Mouse (Mus musculus) midbrain, embryonic 15.5 days (tissue): ENCODE measurements around the gene Akt3. TPM values are rescaled to one million over a fixed set of nuclear protein-coding genes. Genes with fewer than 3 reads are reported as not detected.

Source experiments
- ATAC-seq: fragments of 200-750 bp; cut with Nextera tagmentation; replicated peaks from 2 replicates; pipeline ENCODE4 v1.8.0; 2017; ENCODE audit warnings: moderate TSS enrichment
- H3K27ac ChIP-seq: fragments of 300-500 bp; sonication (generic); 2 replicates; pipeline ENCODE4 v1.5.1; 2015; ENCODE audit warnings: mild to moderate bottlenecking, inconsistent platforms
- H3K27me3 ChIP-seq: fragments of 300-500 bp; sonication (generic); replicated peaks from 2 replicates; pipeline ENCODE4 v1.6.1; 2015; ENCODE audit warnings: inconsistent platforms
- H3K36me3 ChIP-seq: fragments of 300-500 bp; sonication (generic); replicated peaks from 2 replicates; pipeline ENCODE4 v1.6.1; 2015; ENCODE audit warnings: inconsistent platforms
- H3K4me1 ChIP-seq: fragments of 300-500 bp; sonication (generic); 2 replicates; pipeline ENCODE4 v1.6.1; 2015; ENCODE audit warnings: inconsistent platforms
- H3K4me2 ChIP-seq: fragments of 300-500 bp; sonication (generic); 2 replicates; pipeline ENCODE4 v1.6.1; 2015; ENCODE audit warnings: inconsistent platforms, mild to moderate bottlenecking, moderate library complexity
- H3K4me3 ChIP-seq: fragments of 300-500 bp; sonication (generic); 2 replicates; pipeline ENCODE4 v1.5.1; 2015; ENCODE audit warnings: mild to moderate bottlenecking, inconsistent platforms
- H3K9ac ChIP-seq: fragments of 300-500 bp; sonication (generic); 2 replicates; pipeline ENCODE4 v1.6.1; 2015; ENCODE audit warnings: mild to moderate bottlenecking, inconsistent platforms
- H3K9me3 ChIP-seq: fragments of 300-500 bp; sonication (generic); 2 replicates; pipeline ENCODE4 v1.6.1; 2016; ENCODE audit warnings: inconsistent platforms
- WGBS: fragments of 180-500 bp; shearing (Covaris S2); methylation state at CpG from one replicate; pipeline ENCODE4 v1.1.7; 2015; ENCODE audit warnings: mixed read lengths; 5-methylcytosine and 5-hydroxymethylcytosine counted together
- polyA plus RNA-seq: library from polyadenylated mRNA; unstranded; fragments of >200 nt; fragmentation: Nextera tagmentation; extraction: Ambion mirVana; gene quantifications from 2 replicates; pipeline ENCODE4 v1.2.1, GENCODE M21; 2015

The Akt3 gene
- polyA plus RNA-seq, 1 experiment from 2014 or later, result 22.4 TPM

DNA sequence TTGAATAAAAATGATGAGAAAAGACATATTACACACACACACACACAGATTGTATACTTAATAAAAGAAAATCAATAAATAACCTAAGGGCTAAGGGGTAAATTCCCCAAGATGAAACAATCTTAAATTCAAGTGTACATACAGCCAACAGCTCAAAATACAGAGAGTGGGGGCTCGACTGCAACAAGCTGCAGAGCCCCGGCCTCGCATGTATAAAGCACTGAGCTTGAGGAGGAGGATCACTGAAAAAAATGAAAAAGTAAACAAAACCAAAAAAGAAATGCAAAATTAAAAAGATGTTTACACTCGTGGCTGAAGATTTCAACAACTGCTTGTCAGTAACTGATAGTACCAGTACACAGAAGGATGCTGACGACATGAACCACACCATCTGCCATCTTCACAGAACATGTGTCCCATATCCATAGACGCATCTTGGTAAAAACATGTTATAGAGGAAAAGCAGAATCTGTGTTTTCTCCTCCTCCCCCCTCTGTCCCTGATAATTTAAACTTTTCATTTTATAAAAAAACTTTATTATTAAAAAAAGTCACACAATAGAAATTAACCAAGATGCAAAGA, 218.8 kb downstream of the Akt3 start:
- Histone ChIP-seq H3K9ac (no peak overlapping the region), H3K4me2 (no peak overlapping the region), H3K36me3 (no peaks in the 10 kb centered on the region), H3K27ac (no peak overlapping the region), H3K9me3 (no peaks in the 10 kb centered on the region), H3K27me3 (no peaks in the 10 kb centered on the region), H3K4me3 (no peak overlapping the region), H3K4me1 (peaks cover 2% of the 10 kb centered on the region; the same call in 1 of the 2 replicates)
- ATAC-seq, result no peak
- 69% methylated on average over 6 of the region's 6 CpGs for WGBS

- peaks cover 2% of the 10 kb centered on the region; the same call in 1 of the 2 replicates for H3K4me1 ChIP-seq
- ATAC-seq, result 0 out of 2 replicates have a peak, but pooled peaks have one; percentile 40
- H3K27ac ChIP-seq, result no peak overlapping the region
- H3K4me3 ChIP-seq, result no peak overlapping the region
- H3K9ac ChIP-seq, result no peak overlapping the region
- H3K9me3 ChIP-seq, result no peaks in the 10 kb centered on the region
- WGBS, result 36% methylated on average over 2 of the region's 2 CpGs
- H3K36me3 ChIP-seq, result no peaks in the 10 kb centered on the region
- H3K4me2 ChIP-seq, result no peak overlapping the region
- H3K27me3 ChIP-seq, result no peaks in the 10 kb centered on the region
Observed at GRCm38 (mm10) chr1:177038383-177038782, 219.6 kb downstream of the Akt3 start.

- Histone ChIP-seq H3K9ac (no peak overlapping the region), H3K4me1 (peaks cover 2% of the 10 kb centered on the region; the same call in 1 of the 2 replicates), H3K9me3 (no peaks in the 10 kb centered on the region), H3K4me3 (no peak overlapping the region), H3K27me3 (no peaks in the 10 kb centered on the region), H3K4me2 (no peak overlapping the region), H3K27ac (no peak overlapping the region), H3K36me3 (no peaks in the 10 kb centered on the region)
- WGBS, result 57% methylated on average over 2 of the region's 2 CpGs
- ATAC-seq, result no peak
Observed at GRCm38 (mm10) chr1:177035460-177035859, 222.5 kb downstream of the Akt3 start.

- 18% methylated on average over 1 of the region's 1 CpGs for WGBS
Observed at GRCm38 (mm10) chr1:177032233-177032632, 225.8 kb downstream of the Akt3 start.

GRCm38 (mm10) chr1:177031196-177031595, 226.8 kb downstream of the Akt3 start:
- 96% methylated on average over 1 of the region's 1 CpGs for WGBS
- ATAC-seq, result no peak
- Histone ChIP-seq H3K9me3 (no peaks in the 10 kb centered on the region), H3K27ac (no peak overlapping the region), H3K9ac (no peak overlapping the region), H3K4me3 (no peak overlapping the region), H3K4me2 (no peak overlapping the region), H3K4me1 (no peaks in the 10 kb centered on the region), H3K27me3 (no peaks in the 10 kb centered on the region), H3K36me3 (no peaks in the 10 kb centered on the region)

More at GRCm38 (mm10) chr1:177032233-177032632, 225.8 kb downstream of the Akt3 start:
- no peak overlapping the region for H3K4me2 ChIP-seq
- H3K9ac ChIP-seq, result no peak overlapping the region
- no peaks in the 10 kb centered on the region for H3K9me3 ChIP-seq
- H3K4me3 ChIP-seq, result no peak overlapping the region
- no peaks in the 10 kb centered on the region for H3K27me3 ChIP-seq
- H3K36me3 ChIP-seq, result no peaks in the 10 kb centered on the region
- no peak for ATAC-seq
- no peaks in the 10 kb centered on the region for H3K4me1 ChIP-seq
- no peak overlapping the region for H3K27ac ChIP-seq

- no peaks in the 10 kb centered on the region for H3K4me1 ChIP-seq
- no peaks in the 10 kb centered on the region for H3K27me3 ChIP-seq
- no peak overlapping the region for H3K9ac ChIP-seq
- no peaks in the 10 kb centered on the region for H3K36me3 ChIP-seq
- 64% methylated on average over 3 of the region's 3 CpGs for WGBS
- H3K9me3 ChIP-seq, result no peaks in the 10 kb centered on the region
- H3K27ac ChIP-seq, result no peak overlapping the region
- no peak overlapping the region for H3K4me2 ChIP-seq
- no peak overlapping the region for H3K4me3 ChIP-seq
- no peak for ATAC-seq
Observed at GRCm38 (mm10) chr1:177030669-177031068, 227.3 kb downstream of the Akt3 start.

DNA sequence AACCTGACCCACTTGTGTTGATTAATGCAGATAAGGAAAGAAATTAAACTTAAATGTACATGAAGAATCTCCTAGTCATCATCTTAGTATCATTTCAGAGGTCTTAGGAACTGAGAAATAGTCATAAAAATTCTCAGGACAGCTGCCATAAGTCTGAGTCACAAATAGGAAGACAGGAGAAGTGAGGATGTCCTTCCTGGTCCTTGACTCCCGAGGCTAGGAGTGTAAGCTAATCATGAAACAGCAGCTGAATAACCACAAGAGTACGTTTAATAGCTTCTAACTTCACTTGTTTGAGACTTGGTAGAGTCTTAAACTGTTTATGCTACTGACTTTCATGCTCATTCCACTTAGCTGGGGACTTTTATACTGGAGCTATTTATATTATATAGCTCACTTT, 229.0 kb downstream of the Akt3 start:
- peaks cover 3% of the 10 kb centered on the region; the same call in 1 of the 2 replicates for H3K36me3 ChIP-seq
- 88% methylated on average over 2 of the region's 2 CpGs for WGBS
- no peak overlapping the region for H3K9ac ChIP-seq
- H3K27me3 ChIP-seq, result no peaks in the 10 kb centered on the region
- H3K9me3 ChIP-seq, result no peaks in the 10 kb centered on the region
- ATAC-seq, result no peak
- H3K4me2 ChIP-seq, result no peak overlapping the region
- H3K27ac ChIP-seq, result no peak overlapping the region
- H3K4me3 ChIP-seq, result no peak overlapping the region
- no peaks in the 10 kb centered on the region for H3K4me1 ChIP-seq

GRCm38 (mm10) chr1:177027706-177028105, 230.3 kb downstream of the Akt3 start:
- no peak for ATAC-seq
- Histone ChIP-seq H3K27me3 (no peaks in the 10 kb centered on the region), H3K4me2 (no peak overlapping the region), H3K4me1 (no peaks in the 10 kb centered on the region), H3K36me3 (peaks cover 8% of the 10 kb centered on the region; the same call in 1 of the 2 replicates), H3K9me3 (no peaks in the 10 kb centered on the region), H3K27ac (no peak overlapping the region), H3K9ac (no peak overlapping the region), H3K4me3 (no peak overlapping the region)
- 88% methylated on average over 3 of the region's 3 CpGs for WGBS

- WGBS, result 68% methylated on average over 3 of the region's 3 CpGs
- Histone ChIP-seq H3K4me1 (no peaks in the 10 kb centered on the region), H3K27me3 (no peaks in the 10 kb centered on the region), H3K36me3 (peaks cover 8% of the 10 kb centered on the region; the same call in 1 of the 2 replicates), H3K27ac (no peak overlapping the region), H3K9ac (no peak overlapping the region), H3K4me3 (no peak overlapping the region), H3K9me3 (no peaks in the 10 kb centered on the region), H3K4me2 (no peak overlapping the region)
- ATAC-seq, result no peak
Observed at GRCm38 (mm10) chr1:177022751-177023150, 235.3 kb downstream of the Akt3 start.

DNA sequence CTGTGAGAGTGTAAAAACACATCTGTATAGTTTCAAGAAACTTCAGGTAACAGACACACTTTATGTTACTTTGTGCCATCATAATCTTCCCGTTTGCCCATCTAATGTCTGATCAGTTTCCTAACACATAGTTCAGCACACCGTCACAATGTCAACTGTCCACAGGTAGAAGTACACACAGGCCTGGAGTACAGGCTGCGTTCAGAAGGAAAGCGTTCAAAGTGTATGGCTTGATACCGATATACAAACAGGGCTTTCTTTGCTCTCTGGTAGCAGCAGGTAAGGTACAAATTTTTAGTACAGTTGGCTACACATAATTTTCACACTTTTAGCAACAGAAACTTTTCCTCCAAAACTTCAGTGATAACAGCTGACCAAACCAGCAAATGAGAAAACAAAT, 238.3 kb downstream of the Akt3 start:
- Histone ChIP-seq H3K9ac (no peak overlapping the region), H3K9me3 (no peaks in the 10 kb centered on the region), H3K4me1 (peaks cover 10% of the 10 kb centered on the region), H3K27ac (no peak overlapping the region), H3K4me2 (no peak overlapping the region), H3K27me3 (no peaks in the 10 kb centered on the region), H3K36me3 (peaks cover 8% of the 10 kb centered on the region; the same call in 1 of the 2 replicates), H3K4me3 (no peak overlapping the region)
- ATAC-seq, result no peak
- 97% methylated on average over 5 of the region's 5 CpGs for WGBS

DNA sequence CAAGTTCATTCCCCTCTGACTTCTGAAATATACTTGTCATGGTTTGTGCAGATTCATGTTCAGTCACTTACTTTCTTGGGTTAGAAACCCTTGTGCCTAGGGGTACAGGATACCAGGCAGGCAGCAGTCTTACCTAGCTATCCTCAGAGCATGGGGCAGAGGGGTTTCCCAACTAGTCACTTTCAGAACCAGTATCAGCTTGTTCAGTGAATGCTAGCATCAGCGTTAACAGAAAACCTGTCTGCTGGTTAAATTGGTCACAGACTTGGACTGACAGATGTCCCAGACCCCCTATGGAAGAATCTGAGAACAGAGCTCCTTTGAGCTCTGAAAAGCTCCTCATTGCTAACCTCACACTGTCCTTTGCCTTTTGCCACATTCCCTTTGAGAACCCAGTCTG, 239.3 kb downstream of the Akt3 start:
- ATAC-seq, result no peak
- no peak overlapping the region for H3K4me3 ChIP-seq
- H3K27ac ChIP-seq, result no peak overlapping the region
- H3K4me1 ChIP-seq, result peaks cover 15% of the 10 kb centered on the region
- WGBS, result 88% methylated on average over 1 of the region's 1 CpGs
- no peaks in the 10 kb centered on the region for H3K27me3 ChIP-seq
- H3K4me2 ChIP-seq, result no peak overlapping the region
- H3K9ac ChIP-seq, result no peak overlapping the region
- no peaks in the 10 kb centered on the region for H3K9me3 ChIP-seq
- H3K36me3 ChIP-seq, result peaks cover 5% of the 10 kb centered on the region; the same call in 1 of the 2 replicates

DNA sequence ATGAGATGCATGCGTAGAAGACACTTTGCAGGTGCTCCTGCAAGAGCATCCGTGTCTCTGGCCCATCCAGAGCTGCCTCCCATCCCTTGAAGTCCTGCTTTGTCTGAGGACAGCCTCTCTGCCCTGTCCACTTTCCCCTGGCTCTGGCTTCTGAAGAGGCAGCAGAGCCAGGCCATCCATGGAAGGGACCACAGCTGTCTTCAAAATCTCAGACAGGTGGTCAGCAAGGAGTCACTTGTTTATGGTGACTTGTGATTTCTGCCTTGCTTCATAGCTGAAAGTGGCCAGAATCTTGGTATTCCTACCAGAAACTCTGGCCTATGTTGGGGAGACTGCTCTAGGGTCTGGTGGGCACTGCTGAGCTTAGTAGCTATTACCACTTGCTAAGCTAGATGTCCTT, 241.3 kb downstream of the Akt3 start:
- WGBS, result 75% methylated on average over 2 of the region's 2 CpGs
- Histone ChIP-seq H3K4me3 (no peak overlapping the region), H3K9ac (no peak overlapping the region), H3K27ac (no peak overlapping the region), H3K36me3 (no peaks in the 10 kb centered on the region), H3K27me3 (no peaks in the 10 kb centered on the region), H3K4me1 (peaks cover 15% of the 10 kb centered on the region), H3K9me3 (no peaks in the 10 kb centered on the region), H3K4me2 (no peak overlapping the region)
- no peak for ATAC-seq

GRCm38 (mm10) chr1:177015917-177016316, 242.1 kb downstream of the Akt3 start:
- Histone ChIP-seq H3K36me3 (no peaks in the 10 kb centered on the region), H3K9me3 (no peaks in the 10 kb centered on the region), H3K4me1 (peaks cover 20% of the 10 kb centered on the region), H3K9ac (no peak overlapping the region), H3K4me3 (no peak overlapping the region), H3K27ac (no peak overlapping the region), H3K27me3 (no peaks in the 10 kb centered on the region), H3K4me2 (no peak overlapping the region)
- no peak for ATAC-seq
- 23% methylated on average over 3 of the region's 3 CpGs for WGBS
